Mouse (Mus musculus) liver, adult (tissue): Measurements from ENCODE around the gene Phactr4.
A peak's percentile ranks its signal among the peaks of the same experiment; 100 is the strongest.

ENCODE experiments used
- GATA4 ChIP-seq: IDR thresholded peaks from 2 replicates; pipeline ENCODE4 v1.6.1; 2014; ENCODE audit warnings: mild to moderate bottlenecking, low read length; ENCODE audit not compliant: insufficient replicate concordance

Phactr4 gene

DNA sequence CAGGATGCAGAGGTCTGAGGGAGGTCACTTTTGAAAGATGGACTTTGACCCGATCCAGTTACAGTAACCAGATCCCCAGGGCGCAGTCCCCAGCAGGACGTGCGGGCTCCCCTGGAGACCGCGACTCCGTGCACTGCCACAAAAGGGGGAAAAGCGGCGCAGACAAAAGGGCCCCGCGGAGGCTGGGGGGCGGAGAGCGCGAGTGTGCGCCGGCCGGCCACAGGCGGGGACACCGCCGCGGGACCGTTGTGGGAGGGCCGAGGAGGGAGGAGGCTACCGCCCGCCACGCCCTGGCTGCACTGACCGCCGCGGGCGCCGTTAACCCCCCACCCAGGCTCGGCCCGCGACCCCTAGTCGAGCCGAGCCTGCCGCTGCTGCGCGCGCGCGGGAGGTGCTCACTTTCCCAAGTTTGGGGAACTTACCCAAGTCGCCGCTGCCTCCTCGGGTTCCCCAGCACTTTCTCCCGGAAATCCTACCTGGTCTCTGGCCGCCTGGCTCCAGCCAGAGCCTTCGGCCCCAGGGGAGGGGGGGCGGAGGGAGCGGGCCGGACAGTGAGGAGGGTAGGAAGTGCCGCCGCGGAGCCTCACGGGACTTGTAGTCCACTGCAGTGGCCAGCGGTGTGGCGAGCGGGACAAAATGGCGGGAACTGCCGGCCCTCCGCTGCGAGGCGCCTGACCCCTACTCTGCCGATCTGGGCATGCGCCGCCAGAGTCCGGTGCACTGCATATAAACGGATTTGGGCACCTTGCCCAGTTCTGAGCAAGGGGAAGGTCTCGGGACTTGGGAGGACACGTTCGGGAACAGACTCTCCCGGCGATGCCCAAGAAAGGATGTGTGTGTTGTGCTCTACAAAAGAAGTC, at the start of gene Phactr4:
TSS of gene Phactr4 (minus strand) at position 567 of the 860 bp plus-strand sequence.
- no peak for TF ChIP-seq GATA4

DNA sequence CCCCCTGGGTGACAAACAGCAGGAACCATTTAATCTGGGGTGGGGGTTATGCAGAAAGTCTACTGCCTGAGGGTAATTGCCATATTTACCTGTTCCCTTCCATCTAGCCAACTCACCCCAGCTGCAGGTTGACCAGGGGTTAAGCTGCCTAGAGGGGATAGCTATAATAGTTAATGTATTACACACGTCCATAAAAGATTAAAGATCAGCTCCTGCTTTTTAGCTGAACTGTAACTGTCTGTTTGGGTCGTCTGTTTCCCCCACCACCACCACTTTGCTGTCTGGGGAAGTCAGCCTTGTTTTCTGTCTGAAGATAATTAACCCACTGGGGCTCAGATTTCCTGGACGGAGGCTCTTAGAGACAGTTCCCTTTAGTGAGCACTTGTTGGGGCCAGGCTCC, 47.6 kb upstream of the Phactr4 start:
- no peak for TF ChIP-seq GATA4

DNA sequence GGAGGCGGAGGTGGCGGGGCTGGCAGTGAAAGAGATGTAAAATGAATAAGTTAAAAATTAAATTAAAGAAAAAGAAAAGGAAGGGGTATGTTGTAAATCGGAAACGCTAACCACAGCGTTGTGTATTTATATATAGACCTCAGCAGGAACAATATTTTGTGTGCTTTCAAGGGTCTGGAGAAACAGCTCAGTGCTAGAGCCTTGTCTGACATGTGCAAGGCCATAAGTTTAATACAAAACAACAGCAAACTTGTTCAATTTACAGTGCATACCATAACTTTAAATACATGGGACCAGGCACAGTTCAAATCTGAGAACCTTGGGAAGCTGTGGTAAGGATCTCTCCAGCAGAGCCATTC, 41.9 kb upstream of the Phactr4 start:
- TF ChIP-seq GATA4, result no peak

DNA sequence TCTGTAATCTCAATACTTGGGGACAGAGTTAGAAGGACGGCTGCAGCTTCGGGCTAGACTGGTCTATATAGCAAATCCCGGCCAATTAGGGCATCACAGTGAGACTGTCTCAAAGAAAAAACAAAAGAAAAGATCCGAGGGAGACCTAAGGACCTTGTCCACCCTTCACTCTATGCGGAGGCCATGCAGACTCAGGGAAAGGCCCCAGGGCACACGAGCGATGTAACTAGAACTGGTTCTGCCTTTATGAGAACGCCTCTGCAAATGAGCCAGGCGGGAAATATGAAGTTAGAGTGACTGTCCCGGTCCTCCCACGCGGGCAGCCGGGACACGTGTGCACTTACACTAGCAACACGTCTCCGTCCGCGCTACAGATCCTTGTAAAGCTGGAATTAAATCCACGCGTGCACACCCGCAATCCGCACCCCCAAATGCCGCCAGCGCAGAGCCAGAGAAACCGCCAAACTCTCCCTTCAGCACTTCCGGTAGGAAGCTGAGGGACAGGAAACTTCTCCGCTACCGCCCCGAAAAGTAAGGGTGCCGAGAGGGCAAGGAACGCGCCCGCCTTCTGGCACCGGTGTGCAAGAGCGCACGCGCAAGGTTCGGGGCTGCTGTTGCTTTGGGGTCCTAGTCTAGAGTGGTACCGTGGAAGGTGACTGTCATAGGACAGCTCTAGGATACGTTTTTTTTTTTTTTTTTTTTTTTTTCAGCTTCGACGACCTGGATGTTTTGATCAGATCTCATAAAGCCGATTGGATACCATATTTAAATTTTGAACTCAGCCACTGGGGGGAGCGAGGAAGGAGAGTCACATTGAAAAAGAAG, 41.4 kb upstream of the Phactr4 start, which contains the start of gene Med18:
TSS of gene Med18 (minus strand) at position 492 of the 825 bp plus-strand sequence.
- TF ChIP-seq GATA4, result peak; percentile 16; the same call in 1 of the 2 replicates

DNA sequence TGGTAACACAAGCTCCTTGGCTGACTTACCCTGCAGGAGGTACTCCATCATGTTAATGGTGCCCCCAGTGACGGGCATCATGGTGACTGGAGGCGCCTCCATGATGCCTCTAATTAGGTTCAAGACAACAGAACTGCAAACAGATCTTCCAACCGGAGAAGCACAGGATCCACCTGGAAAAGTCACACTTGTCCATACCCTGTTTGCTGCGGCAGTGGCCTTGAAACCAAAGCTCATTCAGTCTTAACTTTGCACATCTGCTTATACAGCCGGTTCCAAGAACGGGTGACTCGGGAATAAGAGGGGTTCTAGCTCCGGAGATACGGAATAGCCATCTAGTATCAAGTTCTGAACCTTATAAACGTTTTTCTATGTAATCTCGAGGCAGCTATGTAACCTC, 40.5 kb upstream of the Phactr4 start:
- no peak for TF ChIP-seq GATA4

DNA sequence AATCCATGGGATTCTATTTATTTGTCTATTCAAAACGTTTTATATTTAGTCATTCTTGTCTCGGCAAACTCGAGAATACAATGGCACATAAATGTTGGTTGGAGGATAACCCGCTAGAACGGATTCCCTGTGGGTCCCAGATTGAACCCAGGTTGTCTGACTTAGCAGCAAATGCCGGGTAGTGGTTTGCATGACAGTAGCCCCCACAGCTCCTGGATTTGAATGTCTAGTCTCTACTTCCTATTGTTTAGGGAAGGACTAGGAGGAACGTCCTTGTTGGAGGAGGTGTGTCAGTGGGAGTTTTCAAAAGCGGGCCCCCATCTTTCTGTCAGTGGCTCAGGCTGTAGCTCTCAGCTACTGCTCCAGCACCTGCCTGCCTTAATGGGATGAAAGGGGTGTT, 37.9 kb upstream of the Phactr4 start:
- TF ChIP-seq GATA4, result no peak

DNA sequence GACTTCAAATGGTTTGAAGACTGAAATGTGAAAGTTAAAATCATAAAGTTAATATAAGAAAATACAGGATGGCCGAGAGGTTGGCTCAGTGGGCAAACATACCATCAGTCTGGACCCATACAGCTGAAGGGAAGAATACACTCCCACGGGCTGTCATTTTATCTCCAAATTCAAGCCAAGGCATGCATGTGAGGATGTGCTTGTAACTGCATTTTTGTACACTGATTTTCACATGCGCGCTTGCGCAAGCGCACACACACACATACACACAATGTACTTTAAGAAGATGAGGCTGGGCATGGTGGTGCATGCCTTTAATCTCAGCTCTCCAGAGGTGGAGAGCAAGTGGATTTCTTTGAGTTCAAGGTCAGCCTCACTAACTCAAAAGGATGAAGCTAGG, 33.3 kb upstream of the Phactr4 start:
- TF ChIP-seq GATA4, result no peak

DNA sequence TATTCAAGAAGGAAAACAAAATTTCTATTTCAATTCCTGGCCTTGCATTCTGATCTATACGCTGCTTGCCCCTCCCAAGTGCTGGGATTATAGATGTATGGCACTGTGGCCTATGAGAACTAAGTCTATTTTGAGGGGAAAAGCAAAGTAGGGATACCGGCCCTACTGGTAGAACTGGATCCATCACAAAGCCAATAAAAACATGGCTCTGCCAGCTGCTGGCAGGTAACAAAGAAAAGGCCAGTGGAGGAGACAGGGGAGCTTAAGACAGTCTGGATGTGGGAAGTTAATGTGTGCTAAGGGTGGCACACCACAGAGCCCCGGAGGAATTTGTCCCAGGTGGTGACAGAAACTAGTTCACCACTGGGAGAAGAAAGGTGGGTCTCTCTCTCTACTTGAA, 32.9 kb upstream of the Phactr4 start:
- no peak for TF ChIP-seq GATA4

DNA sequence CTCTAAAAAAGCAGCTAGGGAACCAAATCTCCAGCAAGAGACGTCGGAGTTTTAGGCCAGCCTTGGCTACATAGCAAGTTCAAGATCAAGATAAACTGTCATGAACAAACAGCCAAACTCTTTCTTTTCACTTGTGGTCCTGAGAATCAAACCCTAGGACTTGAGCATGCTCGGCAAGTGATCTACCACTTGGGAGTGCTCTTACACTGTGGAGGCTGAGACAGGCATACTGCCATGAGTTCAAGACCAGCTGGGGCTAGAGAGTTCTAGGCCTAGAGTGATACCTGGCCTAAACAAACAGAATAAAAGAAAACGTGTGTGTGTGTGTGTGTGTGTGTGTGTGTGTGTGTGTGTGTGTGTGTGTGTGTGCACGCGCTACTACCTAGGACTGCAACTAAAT, 31.9 kb upstream of the Phactr4 start:
- TF ChIP-seq GATA4, result no peak

DNA sequence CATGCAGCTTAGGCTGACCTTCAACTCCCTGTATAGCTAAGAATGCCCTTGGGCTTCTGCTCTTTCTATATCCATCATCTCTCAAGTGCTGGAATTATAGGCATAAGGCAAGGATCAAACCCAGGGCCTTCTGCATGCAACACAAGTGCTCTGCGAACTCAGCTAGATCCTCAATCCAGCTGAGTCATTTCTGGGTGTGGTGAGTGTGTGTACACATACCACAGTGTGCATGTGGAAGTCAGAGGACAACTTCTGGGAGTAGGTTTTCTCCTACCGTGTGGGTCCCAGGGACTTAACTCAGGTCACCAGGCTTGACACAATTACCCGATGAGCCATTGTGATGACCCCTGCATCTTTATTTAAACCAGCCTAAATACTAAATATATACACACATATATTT, 27.5 kb upstream of the Phactr4 start:
- TF ChIP-seq GATA4, result no peak

DNA sequence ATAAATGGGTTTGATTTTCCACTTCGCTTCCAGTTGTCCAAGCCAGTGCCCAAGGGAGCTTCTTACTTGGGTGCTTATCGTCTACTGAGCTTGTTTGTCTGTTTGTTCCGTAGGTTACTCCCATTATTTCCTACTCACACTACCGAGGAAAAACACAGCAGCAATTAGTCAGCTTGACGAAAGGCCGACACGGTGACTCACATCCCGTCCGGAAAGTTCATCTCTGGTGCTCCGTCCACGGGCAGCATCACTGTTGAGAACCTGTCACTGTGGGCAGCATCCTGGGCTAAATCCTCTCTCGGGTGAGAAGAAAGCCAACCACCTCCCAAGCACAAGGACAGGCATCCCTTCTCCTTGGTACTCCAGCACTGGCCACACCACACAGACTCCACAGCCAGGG, 23.8 kb upstream of the Phactr4 start:
- TF ChIP-seq GATA4, result no peak

DNA sequence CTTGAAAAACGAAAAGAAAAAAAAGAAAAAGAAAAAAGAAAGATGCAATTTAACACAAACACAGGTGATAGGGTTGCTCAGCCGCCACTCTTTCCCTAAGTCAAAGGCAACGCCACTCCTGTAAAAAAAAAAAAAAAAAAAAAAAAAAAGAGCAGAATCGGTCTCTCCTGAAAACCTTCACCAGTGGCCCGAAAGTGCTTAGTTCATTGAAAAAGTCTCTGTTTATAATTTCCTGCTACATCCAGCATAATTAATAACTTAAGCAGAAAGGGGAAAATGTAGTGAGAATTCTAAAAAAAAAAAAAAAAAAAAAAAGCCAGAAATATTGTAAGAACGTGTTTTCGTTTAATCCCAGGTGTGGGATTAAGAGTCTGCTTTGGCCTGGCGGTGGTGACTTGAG, 22.2 kb upstream of the Phactr4 start:
- TF ChIP-seq GATA4, result no peak

DNA sequence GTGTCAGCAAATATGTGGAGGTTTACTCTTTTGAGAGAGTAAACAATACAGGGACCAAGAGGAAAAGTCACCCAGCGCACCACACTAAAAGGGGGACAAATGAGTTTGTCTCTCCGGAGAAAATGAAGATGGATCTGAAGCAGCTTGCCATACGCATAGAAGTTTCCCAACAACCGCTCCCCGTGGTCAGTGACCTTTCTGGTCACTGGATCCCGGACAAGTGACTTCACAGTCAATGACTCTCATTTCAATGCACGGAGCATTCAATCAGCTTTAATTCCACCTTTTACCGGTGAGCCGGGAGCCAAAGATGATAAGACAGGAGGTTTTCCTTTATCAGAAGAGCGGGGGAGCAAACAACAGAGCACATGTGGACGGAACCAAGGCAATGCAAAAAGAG, 15.6 kb upstream of the Phactr4 start:
- no peak for TF ChIP-seq GATA4

DNA sequence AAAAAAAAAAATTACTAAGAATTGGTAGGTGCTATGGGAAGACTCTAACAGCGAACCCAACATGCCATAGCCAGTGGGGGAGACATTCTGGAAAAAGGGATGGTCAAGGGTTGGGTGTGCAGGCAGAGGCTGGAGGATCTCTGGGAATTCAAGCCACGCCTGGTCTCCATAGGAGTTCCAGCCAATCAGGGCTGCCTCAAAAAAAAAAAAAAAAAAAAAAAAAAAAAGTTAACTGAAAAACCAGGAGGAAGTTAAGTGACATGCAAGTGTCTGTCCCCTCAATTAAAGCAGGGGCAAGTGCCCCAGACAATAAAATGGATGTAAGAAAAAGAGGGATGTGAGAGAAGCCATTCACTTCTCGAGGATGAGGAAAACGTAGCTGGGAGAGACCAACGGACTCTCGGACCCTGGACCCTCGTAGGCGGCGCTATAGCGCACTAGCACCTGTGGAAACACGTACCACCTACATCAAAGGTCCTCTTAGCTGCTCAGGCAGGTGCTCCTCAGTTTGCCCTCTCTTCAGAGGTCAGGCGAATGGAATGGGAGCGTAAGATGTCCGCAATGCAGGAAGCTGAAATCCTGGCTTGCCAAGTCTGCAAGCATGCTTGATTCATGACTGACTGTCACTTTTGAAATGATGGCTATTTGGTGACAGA, 10.6 kb upstream of the Phactr4 start:
- no peak for TF ChIP-seq GATA4

DNA sequence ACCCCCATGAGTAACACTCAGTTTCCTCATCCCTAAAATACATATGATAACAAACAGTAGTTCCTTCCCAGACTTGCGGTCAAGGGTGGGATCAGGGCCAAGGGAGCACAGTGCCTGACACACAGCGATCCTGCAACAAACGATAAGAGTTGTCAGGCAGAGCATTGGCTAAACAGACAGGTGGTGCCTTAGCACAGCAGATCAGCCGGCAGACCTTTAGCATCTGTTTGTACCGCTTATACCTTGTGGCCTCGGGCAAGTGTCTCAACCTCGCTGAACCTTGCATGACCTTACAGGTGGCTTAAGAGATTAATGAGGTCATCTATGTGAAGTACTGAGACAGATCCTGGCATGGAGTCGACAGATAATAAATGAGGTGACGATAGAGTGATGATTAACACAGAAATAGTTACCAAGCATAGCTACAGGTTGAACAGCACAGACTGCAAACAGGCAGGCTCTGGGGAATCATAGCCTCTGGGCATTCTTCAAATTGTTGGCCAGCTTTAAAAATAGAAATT, 5.8 kb upstream of the Phactr4 start:
- no peak for TF ChIP-seq GATA4
